Mouse (Mus musculus): Measurements from ENCODE around the gene Dlg1. TPM values are rescaled to one million over a fixed set of nuclear protein-coding genes. Genes with fewer than 3 reads are reported as not detected.

Dlg1 gene
- polyA plus RNA-seq, 1 experiment: 109 TPM

DNA sequence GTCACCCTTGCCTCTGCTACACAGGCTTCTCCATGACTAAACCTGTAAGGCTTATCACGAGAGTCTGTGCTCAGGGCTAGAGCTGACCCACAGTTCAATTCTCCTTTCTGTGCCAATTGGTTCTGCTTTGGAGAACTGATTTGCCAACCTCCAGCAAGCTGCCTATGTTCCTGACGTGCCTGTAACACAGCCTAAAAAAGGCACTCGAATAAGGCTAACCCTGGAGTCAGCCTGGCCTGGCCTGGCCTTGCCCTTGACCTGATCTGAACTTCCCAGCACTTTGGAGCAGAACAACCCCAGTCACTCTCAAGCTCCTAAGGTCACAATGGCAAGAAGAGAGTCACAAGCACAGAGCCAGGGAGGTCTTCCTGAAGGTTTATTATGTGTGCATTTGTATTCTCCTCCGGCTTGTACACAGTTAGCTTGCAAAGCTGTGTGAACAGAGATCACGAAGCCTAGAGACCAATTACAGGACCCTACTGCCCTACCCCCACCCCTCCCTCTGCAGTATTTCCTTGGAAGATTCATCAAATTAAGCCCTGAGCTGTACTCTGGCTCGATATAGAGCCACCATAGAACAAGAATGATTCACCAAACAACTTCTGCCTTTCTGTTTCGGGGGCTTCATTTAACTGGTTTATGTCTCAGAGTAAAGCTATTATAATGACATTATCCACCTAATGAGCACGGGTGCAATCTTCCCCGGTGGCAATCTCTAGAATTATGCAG lies 11.0 kb upstream of the Dlg1 start:
- Histone ChIP-seq H3K27ac (ENCODE audit: insufficient read depth, low read length) (no peak overlapping the region), H3K4me3 (ENCODE audit: insufficient read depth, low read length) (no peak overlapping the region), H3K4me1 (ENCODE audit: control insufficient read depth, insufficient read depth, low read length) (peaks cover 4% of the 10 kb centered on the region)
- TF ChIP-seq CTCF (IDR thresholded peaks at IDR 0.05; ENCODE audit: extremely low read depth, insufficient read depth, low read length) (no peak), POLR2A (IDR thresholded peaks at IDR 0.05; ENCODE audit: extremely low read depth, insufficient read depth, low read length) (no peak)

GRCm38 (mm10) chr16:31653616-31654015 lies 9.6 kb upstream of the Dlg1 start:
- Histone ChIP-seq H3K27ac (ENCODE audit: insufficient read depth, low read length) (no peak overlapping the region), H3K4me1 (ENCODE audit: control insufficient read depth, insufficient read depth, low read length) (peaks cover 4% of the 10 kb centered on the region), H3K4me3 (ENCODE audit: insufficient read depth, low read length) (no peak overlapping the region)
- TF ChIP-seq CTCF (IDR thresholded peaks at IDR 0.05; ENCODE audit: extremely low read depth, insufficient read depth, low read length) (no peak), POLR2A (IDR thresholded peaks at IDR 0.05; ENCODE audit: extremely low read depth, insufficient read depth, low read length) (no peak)

DNA sequence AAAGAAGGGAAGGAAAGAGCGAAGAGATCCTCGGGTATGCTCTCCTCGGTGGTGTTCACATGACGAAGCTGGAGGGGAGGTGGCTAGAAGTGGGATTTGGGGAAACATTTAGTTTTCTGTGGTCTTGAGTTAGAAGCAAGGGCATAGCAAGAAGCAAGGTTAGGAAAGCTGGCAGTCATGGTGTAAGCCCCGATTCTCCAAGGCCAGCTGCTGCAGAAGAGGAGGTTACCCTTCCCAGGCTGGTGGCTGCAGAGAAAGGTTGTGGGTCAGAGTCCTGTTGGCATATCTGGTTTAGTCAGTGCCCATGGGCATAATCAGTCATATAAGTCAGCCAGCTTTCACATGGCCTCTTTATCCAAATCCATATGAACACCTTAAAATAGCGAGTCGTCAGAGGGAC lies 9.2 kb upstream of the Dlg1 start:
- no peak overlapping the region for H3K27ac ChIP-seq (ENCODE audit: insufficient read depth, low read length)
- TF ChIP-seq POLR2A (IDR thresholded peaks at IDR 0.05; ENCODE audit: extremely low read depth, insufficient read depth, low read length) (no peak), CTCF (IDR thresholded peaks at IDR 0.05; ENCODE audit: extremely low read depth, insufficient read depth, low read length) (no peak)
- H3K4me3 ChIP-seq (ENCODE audit: insufficient read depth, low read length): no peak overlapping the region
- peaks cover 4% of the 10 kb centered on the region for H3K4me1 ChIP-seq (ENCODE audit: control insufficient read depth, insufficient read depth, low read length)

DNA sequence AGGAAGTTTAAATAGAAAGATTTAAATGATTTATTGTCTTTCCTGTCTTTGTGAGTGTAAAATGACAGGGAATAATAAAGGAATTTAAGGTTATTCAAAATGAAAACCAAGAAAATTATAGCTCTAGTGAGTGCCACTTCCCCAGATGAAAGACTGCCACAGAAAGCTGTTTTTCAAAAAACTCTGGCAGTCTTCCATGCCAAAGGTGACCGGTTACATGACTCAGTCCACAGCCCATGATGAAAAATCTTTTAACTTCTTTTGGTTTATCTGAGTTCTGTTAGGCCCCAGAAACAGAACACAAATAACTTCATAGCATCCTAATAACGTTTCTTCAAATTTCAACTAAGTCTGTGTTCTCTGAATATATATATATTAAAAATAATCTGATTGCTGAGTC lies 7.7 kb upstream of the Dlg1 start:
- no peak overlapping the region for H3K27ac ChIP-seq (ENCODE audit: insufficient read depth, low read length)
- TF ChIP-seq POLR2A (IDR thresholded peaks at IDR 0.05; ENCODE audit: extremely low read depth, insufficient read depth, low read length) (no peak), CTCF (IDR thresholded peaks at IDR 0.05; ENCODE audit: extremely low read depth, insufficient read depth, low read length) (no peak)
- no peak overlapping the region for H3K4me3 ChIP-seq (ENCODE audit: insufficient read depth, low read length)
- H3K4me1 ChIP-seq (ENCODE audit: control insufficient read depth, insufficient read depth, low read length): peaks cover 4% of the 10 kb centered on the region

DNA sequence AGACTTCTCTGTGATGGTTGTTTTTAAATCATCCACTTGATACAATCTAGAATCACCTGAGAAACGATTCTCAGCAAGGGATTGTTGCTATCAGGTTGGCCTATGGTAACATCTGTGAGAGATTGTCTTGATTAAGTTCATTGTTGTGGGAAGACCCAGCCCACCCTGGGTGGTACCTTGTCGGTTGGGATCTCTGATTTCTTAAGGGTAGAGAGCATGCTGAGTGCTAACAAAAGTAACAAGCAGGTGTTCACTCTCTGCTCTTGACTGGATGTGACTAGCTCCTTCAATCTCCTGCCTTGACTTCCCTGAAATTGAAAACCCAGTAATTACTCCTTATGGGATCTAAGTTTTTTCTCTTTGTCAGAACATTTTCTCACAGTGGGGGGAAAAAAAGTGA lies 5.7 kb upstream of the Dlg1 start:
- Histone ChIP-seq H3K4me3 (ENCODE audit: insufficient read depth, low read length) (no peak overlapping the region), H3K4me1 (ENCODE audit: control insufficient read depth, insufficient read depth, low read length) (no peaks in the 10 kb centered on the region), H3K27ac (ENCODE audit: insufficient read depth, low read length) (no peak overlapping the region)
- no peak for TF ChIP-seq POLR2A (IDR thresholded peaks at IDR 0.05; ENCODE audit: extremely low read depth, insufficient read depth, low read length)
- TF ChIP-seq CTCF (IDR thresholded peaks at IDR 0.05; ENCODE audit: extremely low read depth, insufficient read depth, low read length): no peak

DNA sequence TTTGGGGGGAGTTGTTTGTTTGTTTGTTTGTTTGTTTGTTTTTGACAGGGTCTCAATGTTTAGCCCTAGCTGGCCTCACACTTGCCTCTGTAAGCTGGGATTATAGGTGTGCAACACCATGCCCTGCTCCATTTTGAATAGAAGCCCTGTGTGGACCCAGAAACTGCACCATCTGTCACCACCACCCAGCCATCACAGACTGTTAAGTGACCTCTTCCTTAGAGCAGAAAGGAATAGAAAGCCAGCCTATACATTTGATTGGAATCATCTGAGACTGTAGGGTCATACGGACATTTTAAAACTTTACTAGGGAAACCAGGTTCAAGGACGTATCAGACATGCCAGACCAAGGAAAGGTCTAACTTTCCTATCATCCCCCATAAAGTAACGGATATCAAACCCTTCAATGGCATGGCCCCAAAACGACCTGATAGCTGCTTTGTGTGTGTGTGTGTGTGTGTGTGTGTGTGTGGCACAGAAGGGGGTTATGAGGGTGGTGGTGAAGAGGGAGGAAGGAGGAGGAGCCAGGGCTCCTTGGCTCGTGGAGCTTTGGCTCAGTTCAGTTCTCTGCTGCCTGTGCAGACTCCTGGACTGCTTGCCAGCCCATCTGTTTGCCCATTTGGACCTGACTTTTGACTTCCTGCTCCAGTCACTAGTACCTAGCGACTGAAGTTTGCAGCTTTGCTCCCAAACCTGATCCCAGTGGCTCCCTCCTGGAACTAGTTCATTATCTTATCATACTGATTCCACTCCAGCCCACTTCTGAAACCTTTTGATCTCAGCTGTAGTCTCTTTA lies 4.5 kb upstream of the Dlg1 start:
- H3K4me1 ChIP-seq (ENCODE audit: control insufficient read depth, insufficient read depth, low read length): no peaks in the 10 kb centered on the region
- H3K27ac ChIP-seq (ENCODE audit: insufficient read depth, low read length): no peak overlapping the region
- TF ChIP-seq CTCF (IDR thresholded peaks at IDR 0.05; ENCODE audit: extremely low read depth, insufficient read depth, low read length) (no peak), POLR2A (IDR thresholded peaks at IDR 0.05; ENCODE audit: extremely low read depth, insufficient read depth, low read length) (no peak)
- no peak overlapping the region for H3K4me3 ChIP-seq (ENCODE audit: insufficient read depth, low read length)

GRCm38 (mm10) chr16:31659453-31659852 lies 3.8 kb upstream of the Dlg1 start:
- Histone ChIP-seq H3K4me1 (ENCODE audit: control insufficient read depth, insufficient read depth, low read length) (no peaks in the 10 kb centered on the region), H3K4me3 (ENCODE audit: insufficient read depth, low read length) (no peak overlapping the region), H3K27ac (ENCODE audit: insufficient read depth, low read length) (no peak overlapping the region)
- TF ChIP-seq CTCF (IDR thresholded peaks at IDR 0.05; ENCODE audit: extremely low read depth, insufficient read depth, low read length) (no peak), POLR2A (IDR thresholded peaks at IDR 0.05; ENCODE audit: extremely low read depth, insufficient read depth, low read length) (no peak)

DNA sequence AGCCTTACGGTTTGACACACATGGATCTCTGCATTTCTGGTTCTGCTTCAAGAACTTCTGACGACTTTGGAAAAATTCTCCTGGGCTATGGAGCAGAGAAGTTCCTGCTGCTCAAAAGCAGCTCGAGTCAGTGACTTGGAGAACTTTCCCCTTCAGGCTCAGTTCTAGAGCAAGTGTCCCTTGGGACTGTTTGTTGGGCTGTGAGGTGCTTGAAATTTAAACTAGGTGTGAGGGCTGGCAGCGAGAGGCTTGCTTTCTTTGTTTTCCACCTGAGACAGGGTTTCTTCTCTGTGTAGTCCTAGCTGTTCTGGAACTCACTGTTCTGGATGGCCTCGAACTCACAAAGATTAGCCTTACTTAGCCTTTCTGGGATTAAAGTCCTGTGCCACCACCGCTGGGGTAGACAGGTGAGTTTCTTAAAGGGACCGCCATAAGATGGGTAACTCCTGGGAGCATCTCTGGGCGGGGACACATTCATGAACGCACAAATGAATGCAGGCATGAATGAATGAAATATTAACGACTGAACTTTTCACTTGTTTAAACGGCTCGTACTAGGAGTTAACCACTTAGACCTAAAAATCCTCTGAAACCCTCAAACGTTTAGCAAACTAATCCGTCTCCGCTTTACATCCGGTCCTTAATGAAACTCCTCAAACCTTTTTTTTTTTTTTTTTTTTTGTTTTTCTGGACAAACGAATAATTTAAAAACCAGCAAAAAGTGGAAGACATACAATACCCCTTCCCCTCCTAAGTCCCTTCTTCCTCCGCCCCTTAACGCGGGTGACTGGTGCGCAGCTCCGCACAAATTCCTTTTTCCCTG lies 476 bp upstream of the Dlg1 start:
- Histone ChIP-seq H3K4me3 (ENCODE audit: insufficient read depth, low read length) (peak overlapping the region; percentile 65), H3K4me1 (ENCODE audit: control insufficient read depth, insufficient read depth, low read length) (peaks cover 3% of the 10 kb centered on the region; the same call in 1 of the 2 replicates), H3K27ac (ENCODE audit: insufficient read depth, low read length) (no peak overlapping the region)
- TF ChIP-seq CTCF (IDR thresholded peaks at IDR 0.05; ENCODE audit: extremely low read depth, insufficient read depth, low read length): no peak

DNA sequence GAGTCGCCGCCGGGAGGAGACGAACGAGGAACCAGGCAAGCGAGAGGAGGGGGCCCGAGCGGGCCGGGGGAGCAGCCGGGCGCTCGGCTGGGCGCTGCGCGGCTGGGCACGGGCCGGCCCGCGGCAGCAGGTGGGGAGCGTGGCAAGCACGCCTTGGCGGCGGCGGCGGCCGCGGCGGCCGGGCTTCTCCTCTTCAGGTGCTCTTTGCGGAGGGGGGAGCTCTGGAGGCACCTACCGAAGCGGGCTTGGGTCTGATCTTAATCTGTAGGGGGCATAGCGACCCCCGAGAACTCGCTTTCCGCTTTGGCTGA lies 999 bp downstream of the Dlg1 start:
- TF ChIP-seq CTCF (IDR thresholded peaks at IDR 0.05; ENCODE audit: extremely low read depth, insufficient read depth, low read length) (no peak), POLR2A (IDR thresholded peaks at IDR 0.05; ENCODE audit: extremely low read depth, insufficient read depth, low read length) (no peak)
- Histone ChIP-seq H3K4me3 (ENCODE audit: insufficient read depth, low read length) (peak overlapping the region; percentile 65), H3K4me1 (ENCODE audit: control insufficient read depth, insufficient read depth, low read length) (peaks cover 3% of the 10 kb centered on the region; the same call in 1 of the 2 replicates), H3K27ac (ENCODE audit: insufficient read depth, low read length) (no peak overlapping the region; the same call in 1 of the 2 replicates)
